Mouse (Mus musculus) left cerebral cortex, adult 2 months (tissue): Measurements from ENCODE around the gene Spdef. TPM values are rescaled to one million over a fixed set of nuclear protein-coding genes. Genes with fewer than 3 reads are reported as not detected.

Experiments used
- DNase-seq, 2 experiments: peaks; one replicate each; pipeline ENCODE4 v3.0.0; 2021 to 2022; ENCODE audit warnings: low spot score in 2 of 2, mixed read lengths in 1 of 2; ENCODE audit errors: extremely low spot score in 1 of 2
- H3K27ac ChIP-seq: fragments of 200-600 bp; 2 replicates; pipeline ENCODE4 v1.8.1; 2022
- H3K4me3 ChIP-seq: fragments of 200-600 bp; 2 replicates; pipeline ENCODE4 v1.8.1; 2022
- CTCF ChIP-seq: fragments of 200-600 bp; IDR thresholded peaks from 2 replicates; pipeline ENCODE4 v1.8.1; 2022; ENCODE audit warnings: antibody characterized with exemption, mild to moderate bottlenecking, moderate library complexity
- intact Hi-C: fragments of 180-260 bp; cut with DNase I; formaldehyde crosslinking; loops from one replicate; pipeline ENCODE4 v1.15.1; 2025
- total RNA-seq, 2 experiments: library from RNA; stranded (reverse); gene quantifications; 2 replicates each; pipeline ENCODE4 v1.2.3; 2021

The Spdef gene
- total RNA-seq, 2 experiments from 2014 or later = 0.48 TPM; not detected in 1

DNA sequence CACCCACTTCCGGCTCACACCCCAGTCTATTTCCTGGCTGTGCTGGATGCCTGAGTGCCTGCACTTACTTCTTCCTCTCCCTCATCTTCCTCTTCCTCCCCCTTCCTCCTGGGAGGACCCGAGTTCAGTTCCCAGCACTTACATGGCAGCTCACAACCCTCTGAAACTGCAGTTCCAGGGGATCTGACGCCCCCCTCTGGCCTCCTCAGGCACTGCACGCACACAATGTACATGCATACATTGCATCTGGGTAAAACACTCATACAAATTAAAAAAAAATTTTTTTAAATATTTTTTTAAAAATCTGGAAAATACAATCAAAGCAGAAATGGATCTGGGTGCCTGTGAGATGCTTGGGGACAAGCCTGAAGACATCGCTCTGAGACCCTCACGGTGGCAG, 57.0 kb downstream of the Spdef start:
- no peak for DNase-seq
- Histone ChIP-seq H3K4me3 (no peak overlapping the region), H3K27ac (no peak overlapping the region)
- intact Hi-C loops = no loop called here
- TF ChIP-seq CTCF = peak; percentile 37

Other genes with a start within 250 kb of the Spdef start
- gene Grm4, start 207.6 kb downstream of the Spdef start, total RNA-seq = 10 to 100 TPM; 19.9 to 29.7 TPM
- gene Hmga1, start 172.5 kb downstream of the Spdef start, total RNA-seq = 10 to 100 TPM; 55.2 to 55.7 TPM
- 10 to 100 TPM; 86.7 to 93.8 TPM for gene AI413582, start 163.2 kb downstream of the Spdef start, total RNA-seq
- 100 to 1,000 TPM; 550 to 603 TPM for gene Nudt3, start 105.5 kb downstream of the Spdef start, total RNA-seq
- 1 to 10 TPM in 1 of 2 experiments, not detected in 1; 2.0 TPM for gene RPS10-NUDT3, start 93.7 kb downstream of the Spdef start, total RNA-seq
- gene Rps10, start 92.3 kb downstream of the Spdef start, total RNA-seq = 100 to 1,000 TPM; 444 to 464 TPM
- 100 to 1,000 TPM; 436 to 459 TPM for gene Pacsin1, start 73.4 kb downstream of the Spdef start, total RNA-seq
- gene D17Wsu92e, start 91.7 kb upstream of the Spdef start, total RNA-seq = 100 to 1,000 TPM; 219 to 228 TPM
- 10 to 100 TPM; 43.4 to 49.8 TPM for gene Snrpc, start 109.2 kb upstream of the Spdef start, total RNA-seq
- 10 to 100 TPM; 20.3 to 20.8 TPM for gene Uhrf1bp1, start 127.5 kb upstream of the Spdef start, total RNA-seq
- gene Anks1, start 180.4 kb upstream of the Spdef start, total RNA-seq = 10 to 100 TPM; 36.6 to 54.9 TPM
- 10 to 100 TPM; 45.6 to 51.1 TPM for gene Taf11, start 180.9 kb upstream of the Spdef start, total RNA-seq